8 mouse cellular contexts compared by ENCODE assay signal in the genomic region with DNA sequence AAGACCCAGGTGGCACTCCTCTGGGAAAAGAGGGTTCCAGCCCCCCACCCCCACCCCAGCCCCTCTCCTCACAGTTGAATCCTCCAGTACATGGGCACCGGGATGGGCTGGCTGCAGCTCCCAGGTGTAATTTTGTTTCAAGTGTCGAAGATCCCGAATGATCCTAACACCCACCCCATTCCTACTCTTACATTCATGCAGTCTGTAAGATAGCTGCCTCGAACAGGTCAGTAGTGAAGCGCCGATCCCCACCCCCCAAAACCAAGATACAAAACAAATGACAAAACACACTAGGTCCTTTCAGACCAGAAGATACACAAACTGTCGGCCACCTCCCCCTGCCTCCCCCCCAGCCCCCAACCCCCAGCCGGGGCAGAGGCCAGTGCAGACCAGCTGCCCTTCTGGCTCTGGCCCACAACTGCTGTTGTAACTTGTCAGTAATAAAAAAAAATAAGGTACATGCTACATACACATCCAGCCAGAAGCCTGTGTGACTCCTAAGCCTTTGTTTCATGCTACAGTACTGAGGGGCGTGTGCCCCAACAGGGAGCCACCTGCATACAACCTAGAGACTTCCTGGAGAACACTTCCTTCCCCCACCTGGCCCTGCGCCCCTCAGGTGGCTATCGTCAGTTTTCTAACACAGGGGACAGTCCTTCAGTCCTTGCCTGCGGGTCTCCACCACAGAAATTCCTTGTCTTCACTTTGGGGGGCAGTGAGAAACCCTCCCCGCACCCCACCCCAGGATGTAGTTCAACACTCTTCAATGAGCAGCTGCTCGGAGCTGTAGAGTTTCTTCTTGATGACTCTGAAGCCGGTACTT. TPM values are rescaled to one million over a fixed set of nuclear protein-coding genes. Genes with fewer than 3 reads are reported as not detected.
A peak's percentile ranks its signal among the peaks of the same experiment; 100 is the strongest.
DNase-seq lines count a peak whose midpoint lies in the region; ATAC-seq and TF ChIP-seq lines count a peak whose summit lies in the region.

No protein-coding gene starts in this region.

- peak overlapping the region; percentile 91 for H3K9ac ChIP-seq in ES-E14 (ENCODE audit: insufficient read depth, low read depth, low read length, poor library complexity, severe bottlenecking)
- peak overlapping the region; percentile 96 for H3K9ac ChIP-seq in forebrain, embryonic 16.5 days (replicated peaks; ENCODE audit: low read depth, low read length)
- peak overlapping the region; percentile 87 for H3K9ac ChIP-seq in liver, postnatal 0 days (replicated peaks)

- no peak for TF ChIP-seq EP300 in liver, postnatal 0 days (IDR thresholded peaks at IDR 0.05; ENCODE audit: low read depth)

- ATAC-seq in forebrain, embryonic 16.5 days = no peak
- ATAC-seq in liver, postnatal 0 days = no peak

- peak overlapping the region; percentile 97 for H3K27ac ChIP-seq in heart, embryonic 10.5 days
- no peak overlapping the region for H3K27ac ChIP-seq in ES-E14 (ENCODE audit: insufficient read depth, low read depth, low read length, poor library complexity, severe bottlenecking)
- H3K27ac ChIP-seq in forebrain, embryonic 16.5 days (ENCODE audit: low read length) = peak overlapping the region; percentile 93
- H3K27ac ChIP-seq in liver, postnatal 0 days (ENCODE audit: low read depth) = peak overlapping the region; percentile 88

- 38% methylated on average over 15 of the region's 15 CpGs for WGBS in heart, embryonic 10.5 days
- 36% methylated on average over 15 of the region's 15 CpGs for WGBS in forebrain, embryonic 16.5 days
- 65% methylated on average over 15 of the region's 15 CpGs for WGBS in liver, postnatal 0 days (ENCODE audit: insufficient replicate concordance)

- no peak for DNase-seq in heart, embryonic 10.5 days (ENCODE audit: low spot score)
- DNase-seq in heart, adult 9 months (ENCODE audit: low spot score in 2 of 2) = no peak
- DNase-seq in ES-E14 (ENCODE audit: low read depth, low spot score) = no peak
- DNase-seq in liver, postnatal 0 days = peak; percentile 26
- peak; percentile 66 for DNase-seq in thymus, postnatal 25 days
- no peak for DNase-seq in adrenal gland, adult 18-20 months (ENCODE audit: low spot score in 2 of 2)
- no peak for DNase-seq in right cerebral cortex, postnatal 36 days (ENCODE audit: low spot score in 2 of 2)

- no peaks in the 10 kb centered on the region; the same call in 1 of the 2 replicates for H3K27me3 ChIP-seq in heart, embryonic 10.5 days (ENCODE audit: insufficient read depth, poor library complexity, severe bottlenecking)
- no peaks in the 10 kb centered on the region for H3K27me3 ChIP-seq in forebrain, embryonic 16.5 days (replicated peaks; ENCODE audit: control insufficient read depth, insufficient read depth, low read length)
- no peaks in the 10 kb centered on the region for H3K27me3 ChIP-seq in liver, postnatal 0 days (ENCODE audit: insufficient read depth, low read length)

- H3K4me1 ChIP-seq in heart, embryonic 10.5 days = peaks cover 58% of the 10 kb centered on the region
- peaks cover 0 to 7% of the 10 kb centered on the region in 2 experiments; a peak in 2 of 4 replicates for H3K4me1 ChIP-seq in ES-E14 (ENCODE audit: control insufficient read depth in 2 of 2, insufficient read depth in 2 of 2, low read length in 2 of 2, poor library complexity in 1 of 2)
- peaks cover 34% of the 10 kb centered on the region for H3K4me1 ChIP-seq in forebrain, embryonic 16.5 days (replicated peaks; ENCODE audit: control insufficient read depth, insufficient read depth, low read length)
- peaks cover 19% of the 10 kb centered on the region for H3K4me1 ChIP-seq in liver, postnatal 0 days (ENCODE audit: insufficient read depth)

- in situ Hi-C loops in ES-E14 (cut with MboI; ENCODE audit: low sequenced_read_pairs in 2 of 2, unreplicated experiment in 2 of 2) = no loop called here

- peak overlapping the region; percentile 93 for H3K4me2 ChIP-seq in forebrain, embryonic 16.5 days (ENCODE audit: low read length)
- H3K4me2 ChIP-seq in liver, postnatal 0 days (ENCODE audit: low read depth, low read length) = peak overlapping the region; percentile 97

- TF ChIP-seq CTCF in liver, postnatal 0 days (IDR thresholded peaks at IDR 0.05; ENCODE audit: low read depth) = no peak

- peaks cover 9% of the 10 kb centered on the region; the same call in 1 of the 2 replicates for H3K36me3 ChIP-seq in heart, embryonic 10.5 days
- peaks cover 12% of the 10 kb centered on the region for H3K36me3 ChIP-seq in ES-E14 (ENCODE audit: control insufficient read depth, insufficient read depth, low read length, poor library complexity, severe bottlenecking)
- no peaks in the 10 kb centered on the region for H3K36me3 ChIP-seq in forebrain, embryonic 16.5 days (ENCODE audit: control insufficient read depth, insufficient read depth)
- H3K36me3 ChIP-seq in liver, postnatal 0 days (replicated peaks; ENCODE audit: insufficient read depth, low read length) = peaks cover 11% of the 10 kb centered on the region

- no peaks in the 10 kb centered on the region for H3K9me3 ChIP-seq in heart, embryonic 10.5 days
- H3K9me3 ChIP-seq in ES-E14 (ENCODE audit: control insufficient read depth, insufficient read depth, low read depth, low read length) = no peaks in the 10 kb centered on the region
- no peaks in the 10 kb centered on the region for H3K9me3 ChIP-seq in forebrain, embryonic 16.5 days (ENCODE audit: control insufficient read depth, low read length)
- H3K9me3 ChIP-seq in liver, postnatal 0 days (ENCODE audit: low read length) = no peaks in the 10 kb centered on the region

- H3K4me3 ChIP-seq in heart, embryonic 10.5 days = peak overlapping the region; percentile 88
- peak overlapping the region; percentile 88 to 98 for H3K4me3 ChIP-seq in ES-E14 (ENCODE audit: insufficient read depth in 1 of 2, low read depth in 1 of 2, low read length in 2 of 2, poor library complexity in 1 of 2, severe bottlenecking in 1 of 2)
- H3K4me3 ChIP-seq in forebrain, embryonic 16.5 days (replicated peaks; ENCODE audit: low read length) = peak overlapping the region; percentile 100
- H3K4me3 ChIP-seq in liver, postnatal 0 days (ENCODE audit: low read depth, low read length) = peak overlapping the region; percentile 74

TF ChIP-seq in ES-E14, 5 proteins besides CTCF, POLR2A, EP300 and RAD21:
- TF ChIP-seq HCFC1 (IDR thresholded peaks at IDR 0.05; ENCODE audit: borderline replicate concordance, insufficient read depth, low read length) (no peak), CHD2 (IDR thresholded peaks at IDR 0.05; ENCODE audit: low read depth, low read length) (no peak), ZNF384 (IDR thresholded peaks at IDR 0.05; ENCODE audit: low read depth, low read length) (no peak), MAFK (IDR thresholded peaks at IDR 0.05; ENCODE audit: insufficient read depth, low read depth, low read length) (no peak), ZC3H11A (IDR thresholded peaks at IDR 0.05; ENCODE audit: borderline replicate concordance, low read depth, low read length) (no peak)

RNA-seq across cellular contexts. Expression of gene Ddit4, which starts 1.6 kb away (rescaled TPM):
- polyA plus RNA-seq in heart, embryonic 10.5 days (2016; fragmentation: Nextera tagmentation; extraction: Ambion mirVana) = 17.6 and 32.8 TPM in 2 replicates
- total RNA-seq in ES-E14 (2012; rRNA removed) = 33.9 and 42.1 TPM in 2 replicates
- polyA plus RNA-seq in forebrain, embryonic 16.5 days (2015; fragmentation: Nextera tagmentation; extraction: Ambion mirVana) = 75.5 and 79.6 TPM in 2 replicates
- 3.6 and 5.2 TPM in 2 replicates for polyA plus RNA-seq in liver, postnatal 0 days (2015; fragmentation: Nextera tagmentation; extraction: Ambion mirVana)
- 10 to 100 TPM; 29.5 to 69.3 TPM for total RNA-seq in adrenal gland, adult 18-20 months (2021)

RNA-seq across cellular contexts. Expression of gene Ascc1, which starts 52.6 kb away (rescaled TPM):
- 33.0 and 36.2 TPM in 2 replicates for polyA plus RNA-seq in heart, embryonic 10.5 days (2016; fragmentation: Nextera tagmentation; extraction: Ambion mirVana)
- 16.3 and 18.8 TPM in 2 replicates for total RNA-seq in ES-E14 (2012; rRNA removed)
- 45.1 and 50.0 TPM in 2 replicates for polyA plus RNA-seq in forebrain, embryonic 16.5 days (2015; fragmentation: Nextera tagmentation; extraction: Ambion mirVana)
- polyA plus RNA-seq in liver, postnatal 0 days (2015; fragmentation: Nextera tagmentation; extraction: Ambion mirVana) = 14.1 and 14.7 TPM in 2 replicates
- total RNA-seq in adrenal gland, adult 18-20 months (2021) = 10 to 100 TPM; 26.1 to 33.7 TPM

RNA-seq across cellular contexts. Expression of gene Anapc16, which starts 52.9 kb away (rescaled TPM):
- 93.3 and 94.6 TPM in 2 replicates for polyA plus RNA-seq in heart, embryonic 10.5 days (2016; fragmentation: Nextera tagmentation; extraction: Ambion mirVana)
- total RNA-seq in ES-E14 (2012; rRNA removed) = 47.8 and 54.5 TPM in 2 replicates
- polyA plus RNA-seq in forebrain, embryonic 16.5 days (2015; fragmentation: Nextera tagmentation; extraction: Ambion mirVana) = 112 and 115 TPM in 2 replicates
- 37.3 and 37.7 TPM in 2 replicates for polyA plus RNA-seq in liver, postnatal 0 days (2015; fragmentation: Nextera tagmentation; extraction: Ambion mirVana)
- 10 to 100 TPM; 54.7 to 85.8 TPM for total RNA-seq in adrenal gland, adult 18-20 months (2021)

Comparison
In these comparisons a context has a peak if more than half of its experiments do, and no peak if none do; other contexts are left out.
1. DNase-seq: peak in liver, postnatal 0 days (single experiment) and thymus, postnatal 25 days (single experiment); none in heart, embryonic 10.5 days (single experiment), heart, adult 9 months (0 of 2), ES-E14 (single experiment), adrenal gland, adult 18-20 months (0 of 2) and right cerebral cortex, postnatal 36 days (0 of 2).
2. Peak in every context shown above with its lines, with median percentiles within 50 percentile points of each other: H3K4me3 ChIP-seq and H3K9ac ChIP-seq.